Comparison of ENCODE assay signal across 8 mouse cellular contexts in genomic region chr1:133083942-133084625, GRCm38 (mm10). TPM values are rescaled to one million over a fixed set of nuclear protein-coding genes. Genes with fewer than 3 reads are reported as not detected.
DNase-seq lines count a peak whose midpoint lies in the region; ATAC-seq lines count a peak whose summit lies in the region.

No protein-coding gene starts in this region.

- no peak overlapping the region for H3K9ac ChIP-seq in kidney, embryonic 16.5 days (replicated peaks; ENCODE audit: low read length)
- H3K9ac ChIP-seq in liver, embryonic 13.5 days = 0 out of 2 replicates have a peak overlapping the region, but pooled peaks have one; percentile 9

- 0 out of 2 replicates have a peak, but pooled peaks cover 2% of the 10 kb centered on the region for H3K36me3 ChIP-seq in kidney, embryonic 16.5 days (ENCODE audit: insufficient read depth, low read length)
- no peaks in the 10 kb centered on the region for H3K36me3 ChIP-seq in liver, embryonic 13.5 days

- H3K9me3 ChIP-seq in kidney, embryonic 16.5 days (ENCODE audit: low read length) = no peaks in the 10 kb centered on the region
- H3K9me3 ChIP-seq in liver, embryonic 13.5 days (replicated peaks) = no peaks in the 10 kb centered on the region

- 70% methylated on average over 11 of the region's 11 CpGs for WGBS in kidney, embryonic 16.5 days
- 32% methylated on average over 11 of the region's 11 CpGs for WGBS in liver, embryonic 13.5 days (ENCODE audit: insufficient replicate concordance)

- H3K27ac ChIP-seq in kidney, embryonic 16.5 days (ENCODE audit: low read length) = no peak overlapping the region
- peak overlapping the region; percentile 21 for H3K27ac ChIP-seq in liver, embryonic 13.5 days

- no peak for DNase-seq in kidney, adult 8-10 months
- DNase-seq in gastrocnemius, postnatal 36 days = peak; percentile 34 to 53
- peak; percentile 52 for DNase-seq in liver, embryonic 13.5 days
- DNase-seq in spleen, postnatal 4 days (ENCODE audit: low spot score in 2 of 2) = peak; percentile 72 to 82
- no peak for DNase-seq in layer of hippocampus, postnatal 25 days (ENCODE audit: extremely low spot score in 1 of 2, low spot score in 1 of 2)
- DNase-seq in ovary, postnatal 14 days (ENCODE audit: low spot score) = no peak
- DNase-seq in thymus, postnatal 0 days (ENCODE audit: low spot score) = no peak

- ATAC-seq in kidney, embryonic 16.5 days (ENCODE audit: low FRiP score, low TSS enrichment) = 0 out of 2 replicates have a peak, but pooled peaks have one; percentile 39
- peak; percentile 74 for ATAC-seq in liver, embryonic 13.5 days (ENCODE audit: low read depth)

- H3K4me3 ChIP-seq in kidney, embryonic 16.5 days (ENCODE audit: low read length) = no peak overlapping the region
- no peak overlapping the region for H3K4me3 ChIP-seq in liver, embryonic 13.5 days (replicated peaks)

- H3K4me2 ChIP-seq in kidney, embryonic 16.5 days (replicated peaks; ENCODE audit: low read depth, low read length) = no peak overlapping the region
- H3K4me2 ChIP-seq in liver, embryonic 13.5 days = peak overlapping the region; percentile 37

- peaks cover 14% of the 10 kb centered on the region; the same call in 1 of the 2 replicates for H3K4me1 ChIP-seq in kidney, embryonic 16.5 days (ENCODE audit: insufficient read depth, low read length)
- H3K4me1 ChIP-seq in liver, embryonic 13.5 days (replicated peaks) = peaks cover 36% of the 10 kb centered on the region

- H3K27me3 ChIP-seq in kidney, embryonic 16.5 days (ENCODE audit: insufficient read depth, low read length) = no peaks in the 10 kb centered on the region
- 0 out of 2 replicates have a peak, but pooled peaks cover 4% of the 10 kb centered on the region for H3K27me3 ChIP-seq in liver, embryonic 13.5 days

- intact Hi-C loops in gastrocnemius, postnatal 36 days (cut with DNase I) = no loop called here

RNA-seq across cellular contexts. Expression of gene Pik3c2b, which starts 38.6 kb away (rescaled TPM):
- polyA plus RNA-seq in kidney, embryonic 16.5 days (2015; fragmentation: Nextera tagmentation; extraction: Ambion mirVana) = 5.1 and 5.8 TPM in 2 replicates
- total RNA-seq in gastrocnemius, postnatal 36 days (2021) = 10 to 100 TPM in 1 of 2 experiments, 1 to 10 TPM in 1; 9.3 to 11.1 TPM
- polyA plus RNA-seq in liver, embryonic 13.5 days (2015; fragmentation: Nextera tagmentation; extraction: Ambion mirVana) = 0.82 and 1.2 TPM in 2 replicates
- 10 to 100 TPM; 12.3 to 17.3 TPM for total RNA-seq in layer of hippocampus, postnatal 25 days (2021)
- 2.1 and 2.6 TPM in 2 replicates for polyA plus RNA-seq in thymus, postnatal 0 days (2015; fragmentation: Nextera tagmentation; extraction: Ambion mirVana)

RNA-seq across cellular contexts. Expression of gene Ppp1r15b, which starts 46.9 kb away (rescaled TPM):
- polyA plus RNA-seq in kidney, embryonic 16.5 days (2015; fragmentation: Nextera tagmentation; extraction: Ambion mirVana) = 45.7 and 47.7 TPM in 2 replicates
- 10 to 100 TPM; 14.0 to 17.7 TPM for total RNA-seq in gastrocnemius, postnatal 36 days (2021)
- 35.8 and 49.1 TPM in 2 replicates for polyA plus RNA-seq in liver, embryonic 13.5 days (2015; fragmentation: Nextera tagmentation; extraction: Ambion mirVana)
- 10 to 100 TPM; 40.9 to 43.0 TPM for total RNA-seq in layer of hippocampus, postnatal 25 days (2021)
- polyA plus RNA-seq in thymus, postnatal 0 days (2015; fragmentation: Nextera tagmentation; extraction: Ambion mirVana) = 32.4 and 34.2 TPM in 2 replicates

RNA-seq across cellular contexts. Expression of gene Mdm4, which starts 53.7 kb away (rescaled TPM):
- polyA plus RNA-seq in kidney, embryonic 16.5 days (2015; fragmentation: Nextera tagmentation; extraction: Ambion mirVana) = 27.2 and 29.0 TPM in 2 replicates
- 10 to 100 TPM; 22.7 to 28.1 TPM for total RNA-seq in gastrocnemius, postnatal 36 days (2021)
- polyA plus RNA-seq in liver, embryonic 13.5 days (2015; fragmentation: Nextera tagmentation; extraction: Ambion mirVana) = 16.6 and 16.8 TPM in 2 replicates
- total RNA-seq in layer of hippocampus, postnatal 25 days (2021) = 10 to 100 TPM; 65.5 to 91.1 TPM
- polyA plus RNA-seq in thymus, postnatal 0 days (2015; fragmentation: Nextera tagmentation; extraction: Ambion mirVana) = 32.9 and 36.9 TPM in 2 replicates

Comparison
In these comparisons a context has a peak if more than half of its experiments do, and no peak if none do; other contexts are left out.
1. DNase-seq: peak in gastrocnemius, postnatal 36 days (2 of 2), liver, embryonic 13.5 days (single experiment) and spleen, postnatal 4 days (2 of 2); none in kidney, adult 8-10 months (0 of 2), layer of hippocampus, postnatal 25 days (0 of 2), ovary, postnatal 14 days (single experiment) and thymus, postnatal 0 days (single experiment).